Mouse (Mus musculus) frontal cortex, postnatal 10 days (tissue): ENCODE results near the gene Mrps9.
"Not testable (repeated sequence)": the region's sequence is repeated elsewhere in the genome, so short reads cannot be mapped to it uniquely, and the experiment has no call there.

Experiments used
- DNase-seq, 2 experiments: peaks; one replicate each; pipeline ENCODE4 v3.0.0; 2022; ENCODE audit warnings: low spot score in 2 of 2, mixed read lengths in 1 of 2

The Mrps9 gene

GRCm38 (mm10) chr1:42850663-42851397 is at the start of gene Mrps9:
TSS of gene Mrps9 (plus strand) at chr1:42851233.
- DNase-seq, result peak; percentile 96

DNA sequence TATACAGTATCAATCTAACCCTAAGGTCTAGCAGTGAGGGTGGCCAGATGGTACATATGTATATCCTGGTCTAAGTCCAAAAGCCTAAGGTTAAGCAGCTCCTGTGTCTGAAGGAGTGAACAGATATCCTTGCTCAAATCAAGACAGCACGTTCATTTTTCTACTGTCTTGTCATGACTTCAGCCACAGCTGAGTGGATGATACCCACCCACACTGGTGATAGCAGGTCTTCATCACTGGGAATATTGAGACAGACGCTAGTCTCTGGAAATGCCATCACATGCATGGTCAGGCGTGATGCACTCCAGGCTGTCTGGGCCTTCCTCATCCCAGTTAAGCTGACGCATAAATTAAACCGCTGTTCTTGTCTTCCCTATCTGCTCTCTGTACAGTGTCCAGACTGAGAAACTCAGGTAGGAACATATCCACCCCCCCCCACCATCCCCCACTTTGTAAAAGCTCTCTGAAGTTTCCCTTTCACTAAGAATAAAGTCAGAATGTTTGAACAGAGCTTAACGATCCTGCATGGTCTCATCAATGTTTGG is 37.7 kb upstream of the Mrps9 start:
- no peak for DNase-seq

GRCm38 (mm10) chr1:42814798-42815619 is 36.0 kb upstream of the Mrps9 start:
- no peak for DNase-seq

GRCm38 (mm10) chr1:42851398-42851767 is 350 bp downstream of the Mrps9 start:
- no peak for DNase-seq

DNA sequence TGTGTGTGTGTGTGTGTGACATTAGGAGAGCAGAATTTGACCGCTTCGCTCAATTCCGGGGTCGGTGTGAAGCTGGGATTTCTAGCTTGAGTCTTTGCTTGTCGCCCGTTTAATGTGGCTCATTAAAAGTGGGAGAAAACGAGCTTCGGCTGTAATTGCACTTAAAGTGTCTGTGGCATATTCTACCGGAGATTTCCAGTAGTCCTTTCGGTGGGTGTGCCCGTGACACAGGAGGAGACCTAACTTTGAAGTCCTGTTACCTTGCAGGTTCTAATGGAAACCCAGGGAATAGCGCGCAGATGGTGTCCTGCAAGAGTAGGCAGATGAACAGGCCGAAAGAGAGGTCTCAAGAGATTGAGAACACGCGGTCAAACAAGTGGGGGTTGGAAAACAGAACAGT is 777 bp downstream of the Mrps9 start:
- DNase-seq, result no peak

GRCm38 (mm10) chr1:42864719-42865250 is 13.8 kb downstream of the Mrps9 start:
- no peak for DNase-seq

- DNase-seq, result no peak
These were observed 14.4 kb downstream of the Mrps9 start for GRCm38 (mm10) chr1:42865336-42865939.

GRCm38 (mm10) chr1:42865986-42866385 is 15.0 kb downstream of the Mrps9 start:
- no peak for DNase-seq

GRCm38 (mm10) chr1:42867188-42867587 is 16.2 kb downstream of the Mrps9 start:
- no peak for DNase-seq

DNA sequence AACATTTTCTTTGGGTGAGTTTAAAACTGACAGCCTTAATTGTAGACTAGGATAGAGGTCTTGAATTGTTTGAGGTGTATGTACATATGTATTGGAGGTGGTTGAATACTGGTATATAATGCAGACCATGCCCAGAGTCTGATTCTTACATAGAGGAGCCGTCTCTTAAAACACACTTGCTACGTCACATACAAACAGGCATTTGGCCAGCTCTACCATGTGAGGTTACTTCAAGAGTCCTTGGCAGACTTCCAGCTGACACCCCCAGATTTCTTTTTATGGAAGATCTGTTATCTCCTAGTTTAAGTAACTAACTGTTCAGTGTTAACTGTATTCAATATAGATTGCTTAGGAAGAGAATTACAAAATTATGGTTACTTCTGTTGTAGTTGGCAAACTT is 23.1 kb downstream of the Mrps9 start:
- peak in 1 of 2 experiments; percentile 32 for DNase-seq

DNA sequence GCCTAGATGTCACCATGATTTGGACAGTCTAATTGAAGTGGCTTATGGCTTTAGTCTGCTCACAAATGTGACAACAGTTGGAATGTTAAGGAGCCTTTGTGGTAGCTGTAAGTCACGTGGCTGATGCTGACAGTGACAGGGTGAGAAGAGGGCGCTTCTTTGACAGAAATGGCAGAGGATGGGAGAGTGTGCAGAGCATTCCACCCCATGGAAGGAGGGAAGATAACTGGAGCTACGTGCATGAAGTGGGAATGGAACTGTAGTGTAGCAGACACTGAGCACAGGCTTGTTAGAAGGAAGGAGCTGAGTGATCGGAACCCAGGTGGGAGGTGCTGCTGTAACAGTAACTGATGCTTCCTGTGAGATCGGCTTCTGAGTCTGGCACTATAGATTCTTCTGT is 24.2 kb downstream of the Mrps9 start:
- no peak for DNase-seq

DNA sequence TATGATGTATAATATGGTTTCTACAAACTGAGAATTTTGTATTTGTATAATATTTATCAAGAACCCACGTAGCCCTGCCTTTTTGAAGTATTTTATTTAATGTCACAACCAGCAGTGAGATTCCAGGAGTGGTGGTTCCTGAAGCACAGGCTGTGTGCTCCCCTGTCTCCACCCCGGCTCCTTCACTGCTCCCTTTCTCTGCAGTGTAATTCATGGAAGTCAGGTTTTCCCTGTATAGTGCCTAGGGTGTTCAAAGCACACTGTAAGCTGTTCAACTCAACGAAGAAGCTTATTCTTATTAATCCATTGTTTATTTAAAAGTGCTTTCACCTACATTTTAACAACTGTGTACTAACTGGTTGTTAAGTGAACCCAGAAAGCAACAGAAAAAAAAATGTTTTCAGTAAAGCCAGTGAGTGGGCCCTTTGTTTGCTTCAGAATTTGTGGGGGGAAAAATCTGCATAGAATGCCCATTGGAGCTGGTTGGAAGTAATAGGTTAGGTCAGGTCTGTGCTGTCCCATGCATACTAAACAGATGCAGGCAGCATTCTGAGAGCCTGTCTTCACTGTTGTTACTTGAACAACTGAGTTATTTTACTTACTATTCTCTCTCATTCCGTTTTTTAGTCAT is 25.5 kb downstream of the Mrps9 start:
- no peak for DNase-seq

DNA sequence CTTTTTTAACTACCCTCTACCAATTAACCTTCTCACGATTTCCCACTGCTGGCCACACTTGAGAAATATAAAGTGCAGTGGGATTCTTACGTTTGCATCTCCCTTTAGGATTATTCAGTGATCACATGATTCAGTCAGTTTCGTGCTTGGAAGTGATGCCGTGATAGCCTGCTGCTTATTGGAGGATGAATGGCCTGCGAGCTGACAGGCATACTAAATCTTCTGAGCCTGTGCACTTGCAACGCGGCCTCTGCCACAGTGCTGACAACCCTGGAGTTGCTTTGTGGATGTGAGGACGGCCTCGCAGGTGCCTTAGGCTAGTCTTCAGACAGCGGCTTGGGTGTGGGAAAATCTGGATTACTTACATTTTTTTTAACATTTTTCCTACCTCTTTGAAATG is 26.2 kb downstream of the Mrps9 start:
- no peak for DNase-seq

- DNase-seq, result no peak
These were observed 27.8 kb downstream of the Mrps9 start for GRCm38 (mm10) chr1:42878851-42879250.

GRCm38 (mm10) chr1:42882258-42882657 is 31.2 kb downstream of the Mrps9 start:
- no peak for DNase-seq

DNA sequence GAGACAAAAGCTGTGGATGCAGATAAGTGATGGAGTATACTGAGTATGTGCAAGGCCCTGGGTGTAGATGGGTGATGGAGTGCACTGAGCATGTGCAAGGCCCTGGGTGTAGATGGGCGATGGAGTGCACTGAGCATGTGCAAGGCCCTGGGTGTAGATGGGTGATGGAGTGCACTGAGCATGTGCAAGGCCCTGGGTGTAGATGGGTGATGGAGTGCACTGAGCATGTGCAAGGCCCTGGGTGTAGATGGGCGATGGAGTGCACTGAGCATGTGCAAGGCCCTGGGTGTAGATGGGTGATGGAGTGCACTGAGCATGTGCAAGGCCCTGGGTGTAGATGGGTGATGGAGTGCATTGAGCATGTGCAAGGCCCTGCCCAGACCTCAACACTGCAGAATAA is 32.4 kb downstream of the Mrps9 start:
- DNase-seq, result not testable (repeated sequence)

DNA sequence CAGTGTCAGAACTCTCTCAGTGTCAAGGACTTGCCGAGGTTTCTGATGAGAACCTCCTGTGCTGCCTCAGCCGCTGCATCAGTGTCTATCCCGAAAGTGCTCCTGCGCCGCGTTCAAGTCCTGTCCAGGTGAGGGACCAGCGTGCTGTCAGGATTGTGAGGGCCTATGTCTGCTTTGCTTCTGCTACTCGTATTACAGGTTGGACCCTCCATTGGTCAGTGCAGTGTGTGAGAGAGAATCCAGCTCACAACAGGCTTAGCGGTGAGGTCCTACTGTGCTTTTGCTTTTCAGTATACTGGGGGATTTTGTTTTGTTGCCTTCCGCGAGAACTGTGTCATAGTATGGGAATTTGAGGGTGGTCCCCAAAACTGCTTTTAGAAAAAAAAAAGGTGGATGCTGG is 36.8 kb downstream of the Mrps9 start:
- no peak for DNase-seq

DNA sequence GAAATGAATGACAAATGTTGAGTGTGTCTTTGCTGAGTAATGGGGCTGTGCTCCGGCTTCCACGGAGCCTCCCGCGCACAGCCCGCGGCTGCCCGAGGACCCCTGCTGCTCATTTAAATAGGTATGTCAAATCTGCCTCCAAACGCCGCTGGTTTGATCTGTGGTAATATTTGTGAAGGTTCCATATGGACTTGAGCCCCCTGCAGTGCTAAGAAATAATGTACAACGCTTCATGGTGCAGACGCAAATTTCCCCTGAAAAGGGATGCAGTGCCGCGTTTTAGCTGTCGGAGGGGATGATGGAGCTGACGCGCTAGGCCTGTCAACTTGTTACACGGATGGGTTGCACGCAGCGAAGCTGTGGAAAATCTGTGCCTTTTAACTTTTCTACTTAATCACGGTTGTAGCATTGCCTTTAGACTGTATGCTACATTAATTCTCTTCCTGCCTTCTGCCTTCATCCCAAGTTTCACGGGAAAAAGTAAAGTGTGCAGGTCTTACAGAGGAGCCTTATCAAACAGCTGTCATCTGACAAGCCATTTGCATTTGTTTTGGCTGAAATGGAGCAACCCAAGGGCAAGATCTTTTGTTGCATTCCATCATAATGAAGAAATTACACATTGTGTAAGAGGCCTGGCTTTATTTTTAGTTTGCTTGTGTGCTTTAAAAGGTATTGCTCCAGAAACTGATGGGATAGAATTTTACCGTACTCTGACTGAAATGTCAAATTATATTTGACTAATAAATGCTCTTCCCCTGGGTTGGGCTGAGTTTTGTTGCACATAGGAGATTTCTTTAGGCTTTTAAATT is 37.7 kb downstream of the Mrps9 start:
- no peak for DNase-seq

- no peak for DNase-seq
These were observed 38.4 kb downstream of the Mrps9 start for GRCm38 (mm10) chr1:42889421-42889887.

DNA sequence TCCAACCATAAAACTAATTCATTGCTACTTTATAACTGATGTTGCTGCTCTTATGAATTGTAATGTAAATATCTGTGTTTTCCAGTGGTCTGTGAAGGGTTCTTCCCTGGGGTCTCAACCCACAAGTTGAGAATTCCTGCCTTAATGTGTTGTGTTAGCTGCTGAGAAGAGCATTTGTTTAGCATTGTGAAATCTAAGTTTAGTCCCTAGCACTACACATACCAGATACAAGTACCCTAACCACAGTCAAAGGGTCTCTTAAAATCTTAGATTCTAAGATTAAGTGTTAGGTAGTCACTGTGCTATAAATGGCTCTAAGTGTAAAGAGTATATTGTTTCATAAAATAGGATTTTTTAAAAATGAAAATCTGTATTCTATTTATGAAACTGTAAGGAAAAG is 43.7 kb downstream of the Mrps9 start:
- no peak for DNase-seq

- no peak for DNase-seq
These were observed 54.1 kb downstream of the Mrps9 start for GRCm38 (mm10) chr1:42905148-42905547.
